Mouse (Mus musculus) kidney, postnatal 4 days (tissue): ENCODE data around the gene Rab4a.
"Not testable (repeated sequence)": the region's sequence is repeated elsewhere in the genome, so short reads cannot be mapped to it uniquely, and the experiment has no call there.

Experiments
- DNase-seq, 2 experiments: peaks; one replicate each; pipeline ENCODE4 v3.0.0; 2021; ENCODE audit warnings: mixed read lengths in 2 of 2

Gene Rab4a

GRCm38 (mm10) chr8:123789461-123789860 is 16.3 kb upstream of the Rab4a start:
- no peak for DNase-seq

DNA sequence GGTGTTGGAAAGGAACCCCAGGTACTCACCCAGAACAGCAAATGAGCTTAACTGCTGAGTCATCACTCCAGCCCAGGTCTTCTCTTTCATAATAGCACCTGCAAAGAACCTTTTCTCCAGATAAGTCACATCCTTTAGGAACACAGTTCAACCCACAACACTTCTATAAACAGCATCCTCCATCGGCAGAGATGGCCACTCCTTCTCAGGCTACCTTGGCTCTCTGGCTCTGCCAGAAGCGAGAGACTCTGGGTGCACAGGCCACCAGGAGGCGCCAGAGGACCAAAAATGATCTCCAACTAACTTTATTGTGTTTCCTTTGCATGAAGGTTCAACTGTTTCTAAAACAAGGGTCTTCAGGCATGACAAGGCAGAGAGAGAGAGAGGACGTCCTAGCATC is 15.8 kb upstream of the Rab4a start:
- peak; percentile 95 to 96 for DNase-seq

DNA sequence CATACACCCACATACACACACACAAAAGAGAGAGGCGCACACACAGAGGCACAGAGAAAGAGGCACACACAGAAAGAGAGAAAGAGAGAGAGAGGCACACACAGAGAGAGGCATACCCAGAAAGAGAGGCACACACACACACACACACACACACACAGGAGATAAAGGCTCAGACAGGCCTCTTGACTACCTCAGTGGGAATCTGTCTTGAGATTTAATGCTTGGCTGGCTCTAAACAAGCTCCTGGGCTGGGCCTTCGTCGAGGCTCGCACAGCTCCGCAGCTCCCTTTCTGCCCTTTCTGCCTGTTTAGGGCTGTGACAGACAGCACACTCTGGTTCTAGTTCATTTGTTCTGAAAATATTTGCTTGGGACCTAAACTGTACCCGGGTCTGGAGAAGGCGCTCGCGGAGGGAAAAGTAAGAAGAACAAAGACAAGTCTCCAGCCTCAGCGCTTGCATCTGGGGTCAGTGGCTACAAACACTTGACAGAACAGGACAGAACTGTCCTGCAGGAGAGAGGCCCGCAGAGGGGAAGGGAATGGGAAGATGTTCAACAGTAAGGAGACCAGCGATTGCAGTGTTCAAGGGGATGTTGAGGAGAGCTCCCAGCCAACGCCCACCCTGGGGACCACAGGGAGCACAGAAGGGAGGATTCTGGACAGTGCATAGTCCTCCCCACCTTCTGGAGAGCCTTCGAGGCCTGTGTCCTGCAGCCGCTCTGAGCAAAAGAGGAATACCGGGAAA is 14.5 kb upstream of the Rab4a start:
- peak; percentile 30 to 46 for DNase-seq

GRCm38 (mm10) chr8:123791845-123792225 is 13.9 kb upstream of the Rab4a start:
- DNase-seq, result peak in 1 of 2 experiments; percentile 24

- DNase-seq, result no peak
These were observed 11.9 kb upstream of the Rab4a start for GRCm38 (mm10) chr8:123793900-123794299.

DNA sequence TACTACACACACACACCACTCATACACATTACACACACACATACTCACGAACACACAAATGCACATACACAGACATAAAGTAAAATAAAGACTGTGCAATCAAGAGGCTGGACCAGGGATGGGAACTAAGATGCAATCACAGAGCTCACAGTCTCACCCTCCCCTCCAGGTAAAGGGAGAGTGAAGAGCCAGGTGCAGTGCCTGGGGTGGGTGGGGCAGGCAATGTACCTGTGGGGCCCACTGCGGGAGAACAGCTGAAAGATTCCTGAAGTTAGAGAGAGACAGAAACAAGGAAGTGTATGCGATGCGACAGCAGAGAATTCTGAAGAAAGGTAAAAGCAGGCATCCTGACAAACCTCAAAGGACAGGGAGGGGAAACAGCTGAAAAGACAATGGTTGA is 11.0 kb upstream of the Rab4a start:
- no peak for DNase-seq

DNA sequence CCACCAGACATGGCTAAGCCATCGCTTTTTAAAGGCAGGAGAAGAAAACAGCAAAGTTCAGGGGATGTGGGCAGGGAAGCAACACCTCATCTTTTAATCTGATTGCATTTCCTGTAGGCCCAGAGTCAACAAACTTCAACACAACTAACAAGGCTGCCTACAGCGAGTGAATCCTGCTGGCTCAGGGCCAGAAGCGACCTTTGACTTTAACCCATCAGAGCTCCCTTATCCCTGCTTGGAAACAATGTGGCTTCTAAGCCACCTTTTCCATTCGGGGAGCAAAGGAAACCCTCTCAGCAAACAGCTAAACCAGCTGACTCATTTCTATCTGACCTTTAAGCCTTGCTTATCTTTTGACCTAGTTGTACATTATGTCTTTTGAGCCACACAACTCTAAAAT is 9.0 kb upstream of the Rab4a start:
- DNase-seq, result peak; percentile 42 to 62

DNA sequence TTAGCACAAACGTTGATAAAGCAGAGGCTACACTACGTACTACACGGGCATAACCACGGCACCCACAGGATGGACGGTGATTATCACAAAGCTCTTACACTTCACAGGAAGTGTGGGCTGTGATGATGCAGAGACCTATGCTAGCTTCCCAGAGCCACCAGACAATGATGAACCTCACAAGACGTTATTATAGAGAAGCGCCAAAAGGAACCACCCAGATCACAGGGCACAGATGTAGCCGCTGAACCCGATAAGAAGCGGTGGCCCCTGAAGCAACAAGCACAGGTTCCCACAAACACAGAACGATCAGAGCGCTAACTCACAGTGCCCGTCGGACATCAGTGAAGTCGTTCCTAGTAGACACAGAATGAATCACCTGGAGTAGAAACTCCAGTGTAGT is 7.9 kb upstream of the Rab4a start:
- no peak for DNase-seq

DNA sequence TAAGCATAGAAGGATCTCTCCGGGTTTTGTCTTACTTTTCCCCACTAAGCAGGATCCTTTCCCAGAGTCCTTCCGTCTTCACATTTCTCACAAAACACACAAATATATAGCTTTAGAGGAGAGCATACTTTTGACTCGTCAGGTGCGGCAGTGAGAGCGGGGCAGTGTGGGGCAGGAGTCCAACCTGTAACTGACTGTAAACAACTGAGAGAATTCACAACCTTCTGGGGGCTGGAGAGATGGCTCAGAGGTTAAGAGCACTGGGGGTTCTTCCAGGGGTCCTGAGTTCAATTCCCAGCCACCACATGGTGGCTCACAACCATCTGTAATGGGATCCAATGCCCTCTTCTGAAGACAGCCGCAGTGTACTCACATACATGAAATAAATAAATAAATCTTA is 6.4 kb upstream of the Rab4a start:
- DNase-seq, result no peak

DNA sequence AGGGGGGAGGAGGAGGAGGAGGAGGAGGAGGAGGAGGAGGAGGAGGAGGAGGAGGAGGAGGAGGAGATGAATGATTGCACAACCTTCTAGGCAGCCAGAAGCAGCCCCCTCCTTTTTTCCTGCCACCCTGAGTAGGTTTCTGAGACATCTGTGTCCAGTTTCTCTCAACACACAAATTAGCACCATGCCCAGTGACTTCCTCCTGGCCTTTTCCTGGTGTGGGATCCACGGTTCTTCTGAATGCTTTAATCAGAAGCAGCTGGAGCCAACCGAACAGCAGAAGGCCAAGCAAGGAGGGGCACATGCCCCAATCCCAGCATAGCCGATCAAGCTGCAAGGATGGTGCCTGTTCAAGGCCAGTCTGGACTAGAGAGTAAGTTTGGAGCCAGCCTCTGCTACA is 5.9 kb upstream of the Rab4a start:
- no peak for DNase-seq

DNA sequence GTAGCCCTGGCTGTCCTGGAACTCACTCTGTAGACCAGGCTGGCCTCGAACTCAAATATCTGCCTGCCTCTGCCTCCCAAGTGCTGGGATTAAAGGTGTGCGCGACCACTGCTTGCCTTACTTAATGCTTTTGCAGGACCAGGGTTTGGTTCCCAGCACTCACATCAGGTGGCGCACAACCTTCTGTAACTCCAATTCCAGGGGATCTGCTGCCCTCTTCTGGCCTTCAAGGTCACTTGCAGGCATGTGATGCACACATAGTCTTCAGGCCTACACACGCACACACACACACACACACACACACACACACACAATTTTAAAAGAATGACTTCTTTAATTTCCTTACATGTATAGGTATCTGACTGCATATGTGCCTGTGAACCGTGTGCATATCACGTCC is 4.9 kb upstream of the Rab4a start:
- DNase-seq, result no peak

- DNase-seq, result no peak
These were observed 4.2 kb upstream of the Rab4a start for GRCm38 (mm10) chr8:123801538-123801937.

GRCm38 (mm10) chr8:123803639-123804038 is 2.1 kb upstream of the Rab4a start:
- no peak for DNase-seq

- DNase-seq, result no peak
These were observed 1.2 kb upstream of the Rab4a start for GRCm38 (mm10) chr8:123804586-123804985.

- no peak for DNase-seq
These were observed 522 bp upstream of the Rab4a start for GRCm38 (mm10) chr8:123805209-123805717.

- DNase-seq, result no peak
These were observed 670 bp downstream of the Rab4a start for GRCm38 (mm10) chr8:123806374-123806935.

- peak; percentile 39 to 60 for DNase-seq
These were observed 1.2 kb downstream of the Rab4a start for GRCm38 (mm10) chr8:123807024-123807431.

GRCm38 (mm10) chr8:123807852-123808573 is 2.2 kb downstream of the Rab4a start:
- no peak for DNase-seq

GRCm38 (mm10) chr8:123808671-123809070 is 2.9 kb downstream of the Rab4a start:
- no peak for DNase-seq

DNA sequence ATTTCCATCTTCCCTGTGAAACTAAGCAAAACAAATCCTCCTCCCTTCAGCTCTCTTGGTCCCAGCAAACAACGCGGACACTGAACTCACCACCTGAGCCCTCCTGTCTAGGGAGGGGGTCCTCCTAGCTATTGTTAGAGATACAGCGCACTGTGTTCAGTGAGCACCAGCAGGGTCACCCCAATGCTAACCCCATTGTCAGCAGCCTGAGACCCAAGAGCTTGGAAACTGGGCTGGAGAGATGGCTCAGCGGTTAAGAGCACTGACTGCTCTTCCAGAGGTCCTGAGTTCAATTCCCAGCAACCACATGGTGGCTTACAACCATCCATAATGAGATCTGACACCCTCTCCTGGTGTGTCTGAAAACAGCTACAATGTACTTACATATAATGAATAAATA is 3.6 kb downstream of the Rab4a start:
- DNase-seq, result not testable (repeated sequence)

- DNase-seq, result no peak
These were observed 6.4 kb downstream of the Rab4a start for GRCm38 (mm10) chr8:123812227-123812626.

- peak; percentile 25 to 47 for DNase-seq
These were observed 7.5 kb downstream of the Rab4a start for GRCm38 (mm10) chr8:123813173-123813891.

DNA sequence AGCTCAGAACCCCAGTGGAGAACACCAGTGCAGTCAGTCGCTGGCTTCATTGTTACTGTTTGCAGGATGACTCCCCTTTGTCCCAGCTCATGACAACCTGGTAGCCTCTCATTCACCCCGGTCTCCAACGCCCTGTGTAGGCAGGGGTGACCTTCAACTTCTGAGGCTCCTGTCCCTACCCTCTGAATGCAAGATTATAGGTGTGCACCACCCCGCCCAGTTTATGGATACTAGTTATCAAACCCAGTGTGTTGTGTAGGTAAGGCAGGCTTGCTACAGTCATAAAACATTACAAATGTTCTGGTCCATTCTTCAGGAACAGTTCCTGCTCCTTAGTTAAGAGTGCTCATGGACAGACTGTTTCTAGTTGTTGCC is 8.1 kb downstream of the Rab4a start:
- no peak for DNase-seq
